Mouse (Mus musculus): Measurements from ENCODE around the gene Cbx6. TPM values are rescaled to one million over a fixed set of nuclear protein-coding genes. Genes with fewer than 3 reads are reported as not detected.

Cbx6 gene
- total RNA-seq, 2 experiments from 2014 or later: 10.6 to 10.8 TPM

- ATAC-seq (replicated peaks; ENCODE audit: poor library complexity, severe bottlenecking): peak; percentile 95
Measured at GRCm38 (mm10) chr15:79774117-79775027, 60.1 kb downstream of the Cbx6 start.

Other genes starting within 250 kb of the Cbx6 start
- gene Dmc1, start 229.6 kb downstream of the Cbx6 start, total RNA-seq (2014; fragmentation: Nextera tagmentation): 2.1 and 5.4 TPM in 2 replicates
- 4.8 and 4.9 TPM in 2 replicates for gene Dmc1, start 229.6 kb downstream of the Cbx6 start, total RNA-seq (2017)
- gene Fam227a, start 175.7 kb downstream of the Cbx6 start, total RNA-seq (2014; fragmentation: Nextera tagmentation): 0.85 and 6.5 TPM in 2 replicates
- gene Fam227a, start 175.7 kb downstream of the Cbx6 start, total RNA-seq (2017): 1.8 and 2.3 TPM in 2 replicates
- gene Cby1, start 175.5 kb downstream of the Cbx6 start, total RNA-seq (2014; fragmentation: Nextera tagmentation): 17.9 and 35.2 TPM in 2 replicates
- gene Cby1, start 175.5 kb downstream of the Cbx6 start, total RNA-seq (2017): 32.0 and 45.5 TPM in 2 replicates
- gene Tomm22, start 163.8 kb downstream of the Cbx6 start, total RNA-seq (2014; fragmentation: Nextera tagmentation): 146 and 147 TPM in 2 replicates
- gene Tomm22, start 163.8 kb downstream of the Cbx6 start, total RNA-seq (2017): 88.0 and 117 TPM in 2 replicates
- gene Josd1, start 146.8 kb downstream of the Cbx6 start, total RNA-seq (2014; fragmentation: Nextera tagmentation): 22.7 and 24.9 TPM in 2 replicates
- gene Josd1, start 146.8 kb downstream of the Cbx6 start, total RNA-seq (2017): 19.2 and 23.6 TPM in 2 replicates
- gene Gtpbp1, start 143.8 kb downstream of the Cbx6 start, total RNA-seq (2014; fragmentation: Nextera tagmentation): 45.8 and 52.4 TPM in 2 replicates
- 47.0 and 59.9 TPM in 2 replicates for gene Gtpbp1, start 143.8 kb downstream of the Cbx6 start, total RNA-seq (2017)
- gene Sun2, start 92.2 kb downstream of the Cbx6 start, total RNA-seq (2014; fragmentation: Nextera tagmentation): 120 and 133 TPM in 2 replicates
- gene Sun2, start 92.2 kb downstream of the Cbx6 start, total RNA-seq (2017): 227 and 268 TPM in 2 replicates
- gene Dnal4, start 56.8 kb downstream of the Cbx6 start, total RNA-seq (2014; fragmentation: Nextera tagmentation): 9.5 and 27.7 TPM in 2 replicates
- gene Dnal4, start 56.8 kb downstream of the Cbx6 start, total RNA-seq (2017): 11.6 and 13.5 TPM in 2 replicates
- gene Nptxr, start 29.9 kb downstream of the Cbx6 start, total RNA-seq (2014; fragmentation: Nextera tagmentation): 0.52 and 0.85 TPM in 2 replicates
- 0.04 and 0.31 TPM in 2 replicates for gene Nptxr, start 29.9 kb downstream of the Cbx6 start, total RNA-seq (2017)
- not detected in 2 replicates for gene Npcd, start 451 bp downstream of the Cbx6 start, total RNA-seq (2014; fragmentation: Nextera tagmentation)
- not detected in 2 replicates for gene Npcd, start 451 bp downstream of the Cbx6 start, total RNA-seq (2017)
- gene Apobec3, start 57.0 kb upstream of the Cbx6 start, total RNA-seq (2014; fragmentation: Nextera tagmentation): 213 and 215 TPM in 2 replicates
- 159 and 162 TPM in 2 replicates for gene Apobec3, start 57.0 kb upstream of the Cbx6 start, total RNA-seq (2017)
- 3.4 and 3.7 TPM in 2 replicates for gene Cbx7, start 136.4 kb upstream of the Cbx6 start, total RNA-seq (2014; fragmentation: Nextera tagmentation)
- 0.26 and 1.7 TPM in 2 replicates for gene Cbx7, start 136.4 kb upstream of the Cbx6 start, total RNA-seq (2017)
- gene Pdgfb, start 180.3 kb upstream of the Cbx6 start, total RNA-seq (2014; fragmentation: Nextera tagmentation): 0.30 TPM in 1 of 2 replicates, not detected in the other
- gene Pdgfb, start 180.3 kb upstream of the Cbx6 start, total RNA-seq (2017): 0.13 and 0.26 TPM in 2 replicates